Mouse (Mus musculus) monocyte, adult 59 days (primary cell): ENCODE results near the gene Rnf44. TPM values are rescaled to one million over a fixed set of nuclear protein-coding genes. Genes with fewer than 3 reads are reported as not detected.

Experiments
- total RNA-seq, 2 experiments: library from RNA; stranded (reverse); gene quantifications; one replicate each; pipeline ENCODE4 v1.2.4; 2023

Rnf44 gene
- total RNA-seq = 100 to 1,000 TPM; 133 to 136 TPM

DNA sequence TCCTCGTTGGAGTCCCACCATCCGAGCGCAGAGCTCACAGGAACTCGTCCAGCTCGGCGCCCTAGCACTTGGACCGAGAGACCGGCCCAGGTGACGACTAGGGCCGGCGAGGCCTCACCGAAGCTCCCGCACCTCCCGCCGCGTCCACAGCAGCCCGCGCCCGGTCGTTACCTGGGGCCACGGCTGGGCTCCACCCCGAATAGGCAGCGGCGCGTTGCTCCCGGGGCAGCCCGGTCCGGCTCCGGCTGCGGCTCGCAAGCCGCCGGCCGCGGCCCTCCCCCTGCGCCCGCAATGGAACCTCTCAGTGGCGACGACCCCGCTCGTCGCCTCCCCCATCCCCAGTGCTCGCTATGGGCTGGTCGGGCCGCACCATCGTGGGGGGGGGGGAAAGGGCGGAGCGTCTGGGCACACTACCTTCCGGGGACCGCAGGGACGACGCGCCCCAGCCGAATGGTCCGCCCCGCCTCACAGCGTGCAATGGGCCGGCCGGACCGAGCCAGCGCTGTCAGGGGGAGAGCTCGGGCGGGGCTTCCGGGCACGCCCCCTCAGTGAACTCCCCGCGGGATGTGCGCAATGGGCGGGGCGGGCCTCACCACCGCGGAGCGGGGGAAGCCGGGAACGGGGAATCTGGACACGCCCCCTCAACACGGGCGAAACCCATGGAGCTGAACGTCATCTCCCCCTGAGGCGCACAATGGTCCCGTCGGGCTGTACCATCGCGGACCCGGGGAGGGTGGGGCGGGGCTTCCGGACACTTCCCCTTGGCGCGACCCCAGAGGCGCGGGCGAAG, at the start of gene Rnf44:
Gene Rnf44, minus strand, starts transcription at position 350 of the 790 bp plus-strand sequence.

DNA sequence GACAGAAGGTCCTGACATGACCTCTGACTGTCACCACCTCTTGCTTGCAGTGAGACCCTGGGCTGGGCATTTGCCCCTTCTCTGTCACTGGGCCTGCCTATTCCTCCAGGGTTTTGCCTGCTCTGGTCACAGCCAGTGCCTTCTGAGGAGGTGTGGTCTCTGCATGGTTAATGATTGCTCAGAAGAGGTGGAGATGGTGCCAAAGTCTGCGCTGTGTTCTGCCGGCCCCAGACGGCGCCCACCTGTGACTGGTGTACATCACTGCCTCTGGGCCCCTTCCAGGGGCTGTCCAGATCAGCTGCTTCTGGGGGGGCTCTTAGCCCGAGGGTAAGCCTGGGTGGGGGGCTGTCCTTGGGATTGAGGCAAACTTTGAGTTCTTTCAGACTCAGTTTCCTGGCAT, 7.5 kb upstream of the Rnf44 start, which contains the start of gene Cdhr2:
Gene Cdhr2, plus strand, starts transcription at position 219 of the 400 bp plus-strand sequence.

Other genes starting within 250 kb of the Rnf44 start
- 10 to 100 TPM; 19.5 to 22.8 TPM for gene Thoc3, start 225.1 kb downstream of the Rnf44 start, total RNA-seq
- 1 to 10 TPM; 5.4 to 7.9 TPM for gene Simc1, start 190.1 kb downstream of the Rnf44 start, total RNA-seq
- gene 4833439L19Rik, start 128.5 kb downstream of the Rnf44 start, total RNA-seq = 10 to 100 TPM; 56.1 to 56.8 TPM
- gene Arl10, start 118.9 kb downstream of the Rnf44 start, total RNA-seq = 10 to 100 TPM; 22.1 to 24.3 TPM
- gene Nop16, start 103.8 kb downstream of the Rnf44 start, total RNA-seq = 10 to 100 TPM; 13.4 to 16.0 TPM
- gene Higd2a, start 103.7 kb downstream of the Rnf44 start, total RNA-seq = 10 to 100 TPM; 93.5 to 98.7 TPM
- 10 to 100 TPM; 24.2 to 26.4 TPM for gene Cltb, start 82.6 kb downstream of the Rnf44 start, total RNA-seq
- gene Faf2, start 72.1 kb downstream of the Rnf44 start, total RNA-seq = 10 to 100 TPM; 39.6 to 43.9 TPM
- not detected for gene Cdhr2, start 7.6 kb upstream of the Rnf44 start, total RNA-seq
- gene Gprin1, start 56.0 kb upstream of the Rnf44 start, total RNA-seq = not detected
- not detected for gene Sncb, start 72.7 kb upstream of the Rnf44 start, total RNA-seq
- gene Eif4e1b, start 90.1 kb upstream of the Rnf44 start, total RNA-seq = not detected
- 10 to 100 TPM; 18.6 to 19.0 TPM for gene Tspan17, start 95.5 kb upstream of the Rnf44 start, total RNA-seq